Mouse (Mus musculus) MEL (cell line): ENCODE results near the gene Slc25a34. TPM values are rescaled to one million over a fixed set of nuclear protein-coding genes. Genes with fewer than 3 reads are reported as not detected.

Experiments
- DNase-seq: peaks from one replicate; pipeline ENCODE4 v3.0.0; 2011; ENCODE audit warnings: low read depth, low spot score
- H3K27ac ChIP-seq: 2 replicates; pipeline ENCODE4 v1.5.1; 2012; ENCODE audit warnings: low read depth, mild to moderate bottlenecking, control low read depth, low read length, moderate library complexity; ENCODE audit not compliant: control insufficient read depth
- H3K27me3 ChIP-seq, 2 experiments: fragments of 150-350 bp in 1 of 2; sonication (generic) in 1 of 2; 2 replicates each; pipeline ENCODE4 v1.6.1; 2012; ENCODE audit warnings: low read length in 2 of 2, mild to moderate bottlenecking in 2 of 2, improper control_type of control experiment in 1 of 2, moderate library complexity in 1 of 2; ENCODE audit not compliant: insufficient read depth in 2 of 2, control insufficient read depth in 1 of 2
- H3K36me3 ChIP-seq, 2 experiments: 2 replicates each; pipeline ENCODE4 v1.6.1; 2012 to 2014; ENCODE audit warnings: low read length in 2 of 2, improper control_type of control experiment in 1 of 2, inconsistent platforms in 1 of 2, mild to moderate bottlenecking in 1 of 2; ENCODE audit not compliant: insufficient read depth in 2 of 2, control insufficient read depth in 1 of 2
- H3K4me1 ChIP-seq, 2 experiments: fragments of 150-350 bp in 1 of 2; sonication (generic) in 1 of 2; 2 replicates each; pipeline ENCODE4 v1.6.1; 2012; ENCODE audit warnings: low read length in 2 of 2, improper control_type of control experiment in 1 of 2, mild to moderate bottlenecking in 1 of 2; ENCODE audit not compliant: insufficient read depth in 2 of 2, control insufficient read depth in 1 of 2
- H3K4me3 ChIP-seq, 2 experiments: fragments of 150-350 bp in 1 of 2; sonication (generic) in 1 of 2; 2 replicates each; pipeline ENCODE4 v1.5.1; 2012; ENCODE audit warnings: low read depth in 2 of 2, low read length in 2 of 2, mild to moderate bottlenecking in 2 of 2, moderate library complexity in 2 of 2, control low read depth in 1 of 2, improper control_type of control experiment in 1 of 2; ENCODE audit not compliant: control insufficient read depth in 1 of 2, insufficient read depth in 1 of 2
- H3K79me2 ChIP-seq: 2 replicates; pipeline ENCODE4 v1.6.1; 2012; ENCODE audit warnings: mild to moderate bottlenecking, low read length, moderate library complexity; ENCODE audit not compliant: control insufficient read depth, poor library complexity, insufficient read depth
- H3K9ac ChIP-seq: 2 replicates; pipeline ENCODE4 v1.6.1; 2012; ENCODE audit warnings: low read depth, mild to moderate bottlenecking, control low read depth, low read length, moderate library complexity; ENCODE audit not compliant: control insufficient read depth, poor library complexity, severe bottlenecking
- H3K9me3 ChIP-seq: fragments of 150-350 bp; sonication (generic); replicated peaks from 2 replicates; pipeline ENCODE4 v1.6.1; 2012; ENCODE audit warnings: mild to moderate bottlenecking, low read length, improper control_type of control experiment, moderate library complexity; ENCODE audit not compliant: insufficient read depth
- E2F4 ChIP-seq: IDR thresholded peaks from 2 replicates; pipeline ENCODE4 v1.6.1; 2011; ENCODE audit warnings: low read depth, low read length, improper control_type of control experiment, borderline replicate concordance
- ELF1 ChIP-seq: IDR thresholded peaks from 2 replicates; pipeline ENCODE4 v1.6.1; 2014; ENCODE audit warnings: low read depth, mild to moderate bottlenecking, inconsistent platforms, low read length, improper control_type of control experiment, moderate library complexity
- GATA1 ChIP-seq: IDR thresholded peaks from 2 replicates; pipeline ENCODE4 v1.6.1; 2011; ENCODE audit warnings: low read depth, low read length, improper control_type of control experiment
- KAT2A ChIP-seq: conservative IDR thresholded peaks from 2 replicates; pipeline ENCODE4 v1.6.1; 2012; ENCODE audit warnings: low read depth, low read length, improper control_type of control experiment, inconsistent platforms
- MAZ ChIP-seq: IDR thresholded peaks from 2 replicates; pipeline ENCODE4 v1.6.1; 2012; ENCODE audit warnings: low read depth, mild to moderate bottlenecking, inconsistent platforms, low read length, improper control_type of control experiment
- MXI1 ChIP-seq: IDR thresholded peaks from 2 replicates; pipeline ENCODE4 v1.6.1; 2011; ENCODE audit warnings: mild to moderate bottlenecking, low read depth, low read length, improper control_type of control experiment
- MYB ChIP-seq: IDR thresholded peaks from 2 replicates; pipeline ENCODE4 v1.6.1; 2011; ENCODE audit warnings: mild to moderate bottlenecking, low read depth, low read length, improper control_type of control experiment
- MYC ChIP-seq: IDR thresholded peaks from 2 replicates; pipeline ENCODE4 v1.6.1; 2011; ENCODE audit warnings: low read depth, mild to moderate bottlenecking, low read length, improper control_type of control experiment, moderate library complexity
- NELFE ChIP-seq: IDR thresholded peaks from 2 replicates; pipeline ENCODE4 v1.6.1; 2011; ENCODE audit warnings: low read depth, low read length, improper control_type of control experiment
- POLR2AphosphoS2 ChIP-seq: IDR thresholded peaks from 2 replicates; pipeline ENCODE4 v1.6.1; 2011; ENCODE audit warnings: low read length, improper control_type of control experiment
- RCOR1 ChIP-seq: IDR thresholded peaks from 2 replicates; pipeline ENCODE4 v1.6.1; 2012; ENCODE audit warnings: low read depth, mild to moderate bottlenecking, inconsistent platforms, low read length, improper control_type of control experiment
- SIN3A ChIP-seq: IDR thresholded peaks from 2 replicates; pipeline ENCODE4 v1.6.1; 2012; ENCODE audit warnings: low read length, improper control_type of control experiment, inconsistent platforms
- SMC3 ChIP-seq: IDR thresholded peaks from 2 replicates; pipeline ENCODE4 v1.6.1; 2011; ENCODE audit warnings: low read depth, low read length, improper control_type of control experiment
- TAL1 ChIP-seq: IDR thresholded peaks from 2 replicates; pipeline ENCODE4 v1.6.1; 2012; ENCODE audit warnings: mild to moderate bottlenecking, inconsistent platforms, low read length, moderate library complexity, mixed read lengths
- TBP ChIP-seq: IDR thresholded peaks from 2 replicates; pipeline ENCODE4 v1.8.0; 2011; ENCODE audit warnings: low read depth, low read length, improper control_type of control experiment
- TCF12 ChIP-seq: IDR thresholded peaks from 2 replicates; pipeline ENCODE4 v1.6.1; 2014; ENCODE audit warnings: low read depth, mild to moderate bottlenecking, inconsistent platforms, low read length, improper control_type of control experiment, moderate library complexity
- UBTF ChIP-seq: IDR thresholded peaks from 2 replicates; pipeline ENCODE4 v1.6.1; 2012; ENCODE audit warnings: low read depth, mild to moderate bottlenecking, inconsistent platforms, low read length, improper control_type of control experiment, moderate library complexity, borderline replicate concordance; ENCODE audit not compliant: insufficient read depth
- ZMIZ1 ChIP-seq: IDR thresholded peaks from 2 replicates; pipeline ENCODE4 v1.6.1; 2012; ENCODE audit warnings: low read depth, mild to moderate bottlenecking, inconsistent platforms, low read length, improper control_type of control experiment, moderate library complexity
- polyA plus RNA-seq, 2 experiments: library from polyadenylated mRNA; stranded (reverse) in 1 of 2; unstranded in 1 of 2; fragments of >175 nt in 1 of 2; fragments of >200 nt in 1 of 2; gene quantifications; 2 replicates each; pipeline versions ENCODE4 v1.2.1 to v1.2.4; 2012; ENCODE audit warnings: low replicate concordance in 2 of 2, low read depth in 1 of 2; ENCODE audit not compliant: insufficient read length in 2 of 2, insufficient read depth in 1 of 2, missing spikeins in 1 of 2
- total RNA-seq: library from RNA; depleted of rRNA; stranded (reverse); fragments of 300-350 nt; gene quantifications from 2 replicates; pipeline ENCODE4 v1.2.3, GENCODE M21; 2012

The Slc25a34 gene
- total and polyA plus RNA-seq, 3 experiments: 0.10 TPM; not detected in 2

DNA sequence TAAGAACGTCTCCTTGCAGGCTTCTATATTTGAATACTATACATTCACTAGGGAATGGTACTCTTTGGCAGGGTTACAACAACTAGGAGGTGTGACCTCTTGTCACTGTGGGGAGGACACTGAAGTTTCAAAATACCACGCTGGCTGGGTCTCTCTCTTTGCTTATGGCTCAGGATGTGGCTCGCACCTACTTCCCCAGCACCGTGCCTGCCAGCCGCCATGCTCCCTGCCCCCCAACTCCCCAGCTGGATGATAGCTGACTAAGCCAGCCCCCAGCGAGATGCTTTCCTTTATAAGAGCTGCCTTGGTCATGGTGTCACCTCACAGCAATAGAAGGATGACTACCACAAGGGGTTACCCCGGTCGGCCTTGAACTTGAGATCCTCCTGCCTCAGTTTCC lies 29.4 kb upstream of the Slc25a34 start:
- no peaks in the 10 kb centered on the region for H3K79me2 ChIP-seq
- TF ChIP-seq SMC3 (no peak), MXI1 (no peak), POLR2AphosphoS2 (no peak), MYB (no peak), TAL1 (no peak), NELFE (no peak)
- no peak overlapping the region for H3K27ac ChIP-seq
- no peaks in the 10 kb centered on the region; a peak in 2 of 4 replicates for H3K36me3 ChIP-seq
- DNase-seq: no peak
- H3K9ac ChIP-seq: no peak overlapping the region
- no peaks in the 10 kb centered on the region for H3K9me3 ChIP-seq
- no peaks in the 10 kb centered on the region for H3K27me3 ChIP-seq
- H3K4me3 ChIP-seq: no peak overlapping the region
- peaks cover 0 to 5% of the 10 kb centered on the region in 2 experiments; a peak in 1 of 4 replicates for H3K4me1 ChIP-seq

DNA sequence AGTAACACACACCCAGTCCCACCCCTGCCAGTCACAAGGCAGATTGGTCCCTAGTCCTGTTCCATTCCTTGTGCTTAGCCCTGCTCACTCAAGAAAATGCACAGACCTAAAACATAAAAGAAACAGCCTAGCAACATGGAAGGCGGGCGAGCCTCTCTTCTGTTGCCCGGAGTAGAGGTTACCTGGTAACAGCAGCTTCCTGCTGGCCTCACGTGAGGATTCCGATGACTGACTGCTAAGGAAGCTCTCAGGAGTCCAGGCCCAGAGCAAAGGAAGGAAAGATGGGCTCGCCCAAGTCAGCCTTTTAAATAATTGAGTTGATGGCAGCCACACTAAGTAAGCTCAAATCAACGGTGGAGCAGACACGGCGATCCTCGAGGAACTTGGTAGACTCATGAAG lies 28.3 kb upstream of the Slc25a34 start:
- H3K9ac ChIP-seq: no peak overlapping the region
- no peaks in the 10 kb centered on the region for H3K9me3 ChIP-seq
- no peak overlapping the region for H3K27ac ChIP-seq
- TF ChIP-seq E2F4: no peak
- no peak for TF ChIP-seq MAZ
- no peak for TF ChIP-seq ELF1
- TF ChIP-seq RCOR1: no peak
- TF ChIP-seq KAT2A: no peak
- no peak for TF ChIP-seq UBTF
- TF ChIP-seq SIN3A: no peak
- TF ChIP-seq MYB: no peak
- no peak for TF ChIP-seq MYC
- TF ChIP-seq ZMIZ1: no peak
- TF ChIP-seq GATA1: no peak
- TF ChIP-seq TCF12: no peak
- no peaks in the 10 kb centered on the region for H3K79me2 ChIP-seq
- DNase-seq: no peak
- H3K27me3 ChIP-seq: no peaks in the 10 kb centered on the region
- no peaks in the 10 kb centered on the region; a peak in 2 of 4 replicates for H3K36me3 ChIP-seq
- peaks cover 0 to 5% of the 10 kb centered on the region in 2 experiments; a peak in 1 of 4 replicates for H3K4me1 ChIP-seq
- H3K4me3 ChIP-seq: no peak overlapping the region

DNA sequence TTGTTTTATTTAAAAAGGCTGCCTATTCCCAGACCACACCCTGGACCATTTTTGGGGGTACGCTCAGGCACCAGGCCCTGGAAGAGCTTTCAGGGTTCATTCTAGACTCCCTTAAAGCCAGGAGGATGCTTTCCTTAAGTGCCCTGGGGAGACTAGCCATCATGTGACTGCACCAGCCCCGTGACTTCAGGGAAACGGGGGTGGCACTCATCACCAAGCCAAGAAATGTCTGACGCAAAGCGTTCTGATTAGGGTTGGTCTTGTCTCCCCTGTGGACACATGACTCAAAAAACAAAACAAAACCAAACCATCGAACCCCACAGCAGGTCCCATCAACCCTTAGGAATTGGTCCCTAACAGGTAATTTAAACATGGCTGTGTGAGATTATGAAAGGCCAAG lies 27.7 kb upstream of the Slc25a34 start:
- H3K9ac ChIP-seq: no peak overlapping the region
- H3K9me3 ChIP-seq: no peaks in the 10 kb centered on the region
- H3K27me3 ChIP-seq: no peaks in the 10 kb centered on the region
- TF ChIP-seq TBP: no peak
- TF ChIP-seq TCF12: no peak
- TF ChIP-seq NELFE: no peak
- TF ChIP-seq ELF1: no peak
- no peak for TF ChIP-seq MAZ
- no peak for TF ChIP-seq MXI1
- TF ChIP-seq TAL1: no peak
- no peak for TF ChIP-seq ZMIZ1
- TF ChIP-seq POLR2AphosphoS2: no peak
- TF ChIP-seq, all 39 proteins: peak for 0
- no peaks in the 10 kb centered on the region for H3K79me2 ChIP-seq
- no peak for DNase-seq
- no peak overlapping the region for H3K4me3 ChIP-seq
- peaks cover 0 to under 1% of the 10 kb centered on the region in 2 experiments; a peak in 1 of 4 replicates for H3K4me1 ChIP-seq
- no peak overlapping the region for H3K27ac ChIP-seq
- no peaks in the 10 kb centered on the region; a peak in 2 of 4 replicates for H3K36me3 ChIP-seq
